Mouse (Mus musculus) hindbrain, embryonic 13.5 days (tissue): ENCODE data around the gene Ckm. TPM values are rescaled to one million over a fixed set of nuclear protein-coding genes. Genes with fewer than 3 reads are reported as not detected.

Experiments used
- ATAC-seq: fragments of 200-750 bp; cut with Nextera tagmentation; 2 replicates; pipeline ENCODE4 v1.8.0; 2017; ENCODE audit warnings: moderate TSS enrichment; ENCODE audit not compliant: low FRiP score
- H3K27ac ChIP-seq: fragments of 300-500 bp; sonication (generic); 2 replicates; pipeline ENCODE4 v1.5.1; 2015; ENCODE audit warnings: inconsistent platforms, mild to moderate bottlenecking, moderate library complexity
- H3K27me3 ChIP-seq: fragments of 300-500 bp; sonication (generic); 2 replicates; pipeline ENCODE4 v1.6.1; 2015; ENCODE audit warnings: mild to moderate bottlenecking, inconsistent platforms
- H3K36me3 ChIP-seq: fragments of 300-500 bp; sonication (generic); 2 replicates; pipeline ENCODE4 v1.6.1; 2015; ENCODE audit warnings: mild to moderate bottlenecking, inconsistent platforms
- H3K4me1 ChIP-seq: fragments of 300-500 bp; sonication (generic); replicated peaks from 2 replicates; pipeline ENCODE4 v1.6.1; 2015; ENCODE audit warnings: inconsistent platforms
- H3K4me2 ChIP-seq: fragments of 300-500 bp; sonication (generic); 2 replicates; pipeline ENCODE4 v1.6.1; 2015; ENCODE audit warnings: inconsistent platforms, mild to moderate bottlenecking, moderate library complexity
- H3K4me3 ChIP-seq: fragments of 300-500 bp; sonication (generic); 2 replicates; pipeline ENCODE4 v1.5.1; 2015; ENCODE audit warnings: mild to moderate bottlenecking, inconsistent platforms
- H3K9ac ChIP-seq: fragments of 300-500 bp; sonication (generic); 2 replicates; pipeline ENCODE4 v1.6.1; 2015; ENCODE audit warnings: mild to moderate bottlenecking, inconsistent platforms
- H3K9me3 ChIP-seq: fragments of 300-500 bp; sonication (generic); 2 replicates; pipeline ENCODE4 v1.6.1; 2016; ENCODE audit warnings: inconsistent platforms
- WGBS: fragments of 180-500 bp; shearing (Covaris S2); methylation state at CpG from one replicate; pipeline ENCODE4 v1.1.7; 2015; 5-methylcytosine and 5-hydroxymethylcytosine counted together
- polyA plus RNA-seq: library from polyadenylated mRNA; unstranded; fragments of >200 nt; fragmentation: Nextera tagmentation; extraction: Ambion mirVana; gene quantifications from 2 replicates; pipeline ENCODE4 v1.2.1, GENCODE M21; 2015

The Ckm gene
- polyA plus RNA-seq, 1 experiment from 2014 or later: 0.81 TPM

GRCm38 (mm10) chr7:19420821-19421636, 16.5 kb downstream of the Ckm start:
- Histone ChIP-seq H3K27me3 (peaks cover 65% of the 10 kb centered on the region), H3K4me3 (peak overlapping the region; percentile 45), H3K27ac (no peak overlapping the region), H3K4me1 (peaks cover 8% of the 10 kb centered on the region), H3K9ac (peak overlapping the region; percentile 60), H3K9me3 (no peaks in the 10 kb centered on the region), H3K36me3 (peaks cover 17% of the 10 kb centered on the region), H3K4me2 (peak overlapping the region; percentile 65)
- WGBS: 13% methylated on average over 43 of the region's 43 CpGs
- peak; percentile 96 for ATAC-seq

DNA sequence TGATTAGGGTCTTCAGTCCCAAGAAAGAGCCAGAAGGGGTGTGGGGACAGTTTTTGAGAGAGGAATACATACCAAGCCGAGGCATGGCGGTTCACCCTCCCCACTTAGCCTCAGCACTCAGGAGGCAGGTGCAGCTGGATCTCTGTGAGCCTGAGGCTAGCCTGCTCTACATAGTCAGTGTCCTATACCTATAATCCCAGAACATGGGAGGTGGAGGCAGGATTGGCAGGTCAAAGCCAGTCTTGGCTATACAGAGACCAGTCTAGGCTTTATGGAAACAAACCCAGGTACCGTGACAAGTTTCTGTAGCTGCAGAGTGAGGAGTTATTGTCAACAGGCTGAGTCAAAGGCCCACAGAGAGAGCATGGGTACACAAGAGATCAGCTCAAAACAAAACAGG, 18.5 kb downstream of the Ckm start:
- ATAC-seq: no peak
- H3K4me2 ChIP-seq: no peak overlapping the region
- WGBS: 90% methylated on average over 3 of the region's 3 CpGs

DNA sequence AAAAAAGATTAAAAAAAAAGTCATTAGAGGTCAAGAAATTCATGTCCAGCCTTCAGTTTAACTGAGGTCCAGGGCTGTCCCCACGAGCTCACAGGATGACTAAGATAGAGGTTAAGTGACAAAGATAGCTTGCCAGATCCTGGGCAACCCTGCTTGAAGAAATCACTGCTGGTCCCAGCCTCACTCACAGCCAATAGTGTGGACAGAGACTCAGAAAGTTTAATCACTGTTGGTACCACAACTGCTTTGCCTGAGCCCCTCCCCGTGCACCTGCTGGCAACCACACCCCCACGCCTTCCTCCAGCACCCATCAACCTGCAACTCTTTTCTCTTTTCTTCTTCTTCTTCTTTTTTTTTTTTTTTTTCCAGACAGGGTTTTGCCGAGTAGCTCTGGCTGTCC, 19.5 kb downstream of the Ckm start:
- Histone ChIP-seq H3K4me2 (no peak overlapping the region), H3K27ac (no peak overlapping the region), H3K9ac (no peak overlapping the region), H3K4me3 (no peak overlapping the region), H3K27me3 (peaks cover 37% of the 10 kb centered on the region), H3K9me3 (no peaks in the 10 kb centered on the region), H3K36me3 (peaks cover 47% of the 10 kb centered on the region), H3K4me1 (peaks cover 12% of the 10 kb centered on the region)
- no peak for ATAC-seq
- WGBS: 71% methylated on average over 4 of the region's 4 CpGs

More for the DNA sequence above, 18.5 kb downstream of the Ckm start:
- H3K4me1 ChIP-seq: peaks cover 10% of the 10 kb centered on the region
- no peak overlapping the region for H3K4me3 ChIP-seq
- H3K36me3 ChIP-seq: peaks cover 37% of the 10 kb centered on the region
- no peak overlapping the region for H3K9ac ChIP-seq
- H3K9me3 ChIP-seq: no peaks in the 10 kb centered on the region
- H3K27ac ChIP-seq: no peak overlapping the region
- H3K27me3 ChIP-seq: peaks cover 47% of the 10 kb centered on the region

- no peak overlapping the region for H3K4me2 ChIP-seq
- H3K27me3 ChIP-seq: peaks cover 17% of the 10 kb centered on the region
- no peak overlapping the region for H3K4me3 ChIP-seq
- H3K9me3 ChIP-seq: no peaks in the 10 kb centered on the region
- H3K27ac ChIP-seq: no peak overlapping the region
- ATAC-seq: no peak
- peaks cover 4% of the 10 kb centered on the region; the same call in 1 of the 2 replicates for H3K4me1 ChIP-seq
- H3K36me3 ChIP-seq: peaks cover 70% of the 10 kb centered on the region
- H3K9ac ChIP-seq: no peak overlapping the region
- 71% methylated on average over 6 of the region's 6 CpGs for WGBS
Observed at GRCm38 (mm10) chr7:19426349-19426748, 21.8 kb downstream of the Ckm start.

- H3K9ac ChIP-seq: no peak overlapping the region
- H3K9me3 ChIP-seq: no peaks in the 10 kb centered on the region
- H3K4me3 ChIP-seq: no peak overlapping the region
- no peak for ATAC-seq
- H3K27me3 ChIP-seq: peaks cover 12% of the 10 kb centered on the region
- peaks cover 75% of the 10 kb centered on the region for H3K36me3 ChIP-seq
- H3K4me2 ChIP-seq: no peak overlapping the region
- peaks cover 4% of the 10 kb centered on the region; the same call in 1 of the 2 replicates for H3K4me1 ChIP-seq
- WGBS: 90% methylated on average over 6 of the region's 6 CpGs
- H3K27ac ChIP-seq: no peak overlapping the region
Observed at GRCm38 (mm10) chr7:19426888-19427287, 22.3 kb downstream of the Ckm start.

GRCm38 (mm10) chr7:19427999-19428650, 23.5 kb downstream of the Ckm start:
- Histone ChIP-seq H3K4me2 (no peak overlapping the region), H3K9me3 (no peaks in the 10 kb centered on the region), H3K9ac (no peak overlapping the region), H3K27me3 (peaks cover under 1% of the 10 kb centered on the region; the same call in 1 of the 2 replicates), H3K4me1 (peaks cover 4% of the 10 kb centered on the region; the same call in 1 of the 2 replicates), H3K27ac (no peak overlapping the region), H3K36me3 (peaks cover 88% of the 10 kb centered on the region), H3K4me3 (no peak overlapping the region)
- no peak for ATAC-seq
- WGBS: 64% methylated on average over 15 of the region's 15 CpGs

DNA sequence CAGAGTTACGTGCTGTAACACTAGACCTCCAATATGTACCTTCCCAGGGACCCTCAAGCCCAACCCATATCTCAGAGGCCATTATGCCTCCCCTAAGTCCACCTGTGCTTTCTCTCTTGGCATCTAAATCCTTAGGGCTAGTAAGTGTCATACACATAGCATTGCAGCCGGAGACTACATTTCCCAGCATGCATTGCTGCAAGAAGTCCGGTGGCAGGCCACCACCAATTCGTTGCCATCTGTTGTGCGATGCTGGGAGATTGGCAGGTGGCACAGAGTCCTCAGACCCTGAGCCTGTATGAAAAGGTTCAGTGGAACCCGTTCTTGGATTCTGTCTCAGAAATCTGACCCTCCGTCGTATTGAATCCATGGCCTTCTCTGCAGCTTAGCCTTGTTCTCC, 25.1 kb downstream of the Ckm start:
- Histone ChIP-seq H3K27me3 (no peaks in the 10 kb centered on the region), H3K4me3 (no peak overlapping the region), H3K4me1 (peaks cover 4% of the 10 kb centered on the region; the same call in 1 of the 2 replicates), H3K4me2 (no peak overlapping the region), H3K9me3 (no peaks in the 10 kb centered on the region), H3K9ac (no peak overlapping the region), H3K27ac (no peak overlapping the region), H3K36me3 (peaks cover 100% of the 10 kb centered on the region)
- no peak for ATAC-seq
- WGBS: 68% methylated on average over 8 of the region's 8 CpGs

GRCm38 (mm10) chr7:19430402-19430801, 25.8 kb downstream of the Ckm start:
- H3K4me1 ChIP-seq: peaks cover 4% of the 10 kb centered on the region; the same call in 1 of the 2 replicates
- H3K9me3 ChIP-seq: no peaks in the 10 kb centered on the region
- H3K27me3 ChIP-seq: no peaks in the 10 kb centered on the region
- no peak for ATAC-seq
- H3K9ac ChIP-seq: no peak overlapping the region
- H3K4me3 ChIP-seq: no peak overlapping the region
- H3K27ac ChIP-seq: no peak overlapping the region
- 91% methylated on average over 6 of the region's 6 CpGs for WGBS
- H3K36me3 ChIP-seq: peaks cover 100% of the 10 kb centered on the region
- no peak overlapping the region for H3K4me2 ChIP-seq

GRCm38 (mm10) chr7:19432475-19432874, 27.9 kb downstream of the Ckm start:
- H3K9me3 ChIP-seq: no peaks in the 10 kb centered on the region
- ATAC-seq: no peak
- peaks cover 100% of the 10 kb centered on the region for H3K36me3 ChIP-seq
- 97% methylated on average over 2 of the region's 2 CpGs for WGBS
- H3K27ac ChIP-seq: no peak overlapping the region
- H3K27me3 ChIP-seq: no peaks in the 10 kb centered on the region
- H3K4me1 ChIP-seq: peaks cover 4% of the 10 kb centered on the region; the same call in 1 of the 2 replicates
- H3K4me3 ChIP-seq: no peak overlapping the region
- no peak overlapping the region for H3K4me2 ChIP-seq
- no peak overlapping the region for H3K9ac ChIP-seq

DNA sequence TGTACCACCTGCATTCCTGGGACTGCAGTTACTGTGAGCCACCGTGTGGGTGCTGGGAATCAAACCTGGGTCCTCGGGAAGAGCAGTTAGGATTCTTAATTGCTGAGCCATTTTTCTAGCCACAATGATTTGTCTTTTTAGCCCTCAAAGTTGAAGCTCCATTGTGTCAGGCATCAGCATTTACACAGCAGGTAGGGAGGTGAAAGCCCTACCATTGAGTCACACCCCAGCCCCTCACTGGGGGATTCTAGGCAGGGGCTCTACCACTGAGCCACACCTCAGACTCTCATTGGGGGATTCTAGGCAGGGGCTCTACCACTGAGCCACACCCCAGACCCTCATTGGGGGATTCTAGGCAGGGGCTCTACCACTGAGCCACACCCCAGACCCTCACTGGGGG, 31.7 kb downstream of the Ckm start:
- Histone ChIP-seq H3K4me2 (no peak overlapping the region), H3K27ac (no peak overlapping the region), H3K9ac (no peak overlapping the region), H3K4me3 (no peak overlapping the region), H3K4me1 (no peaks in the 10 kb centered on the region), H3K9me3 (no peaks in the 10 kb centered on the region), H3K36me3 (peaks cover 95% of the 10 kb centered on the region), H3K27me3 (no peaks in the 10 kb centered on the region)
- ATAC-seq: no peak
- WGBS: 97% methylated on average over 2 of the region's 2 CpGs

DNA sequence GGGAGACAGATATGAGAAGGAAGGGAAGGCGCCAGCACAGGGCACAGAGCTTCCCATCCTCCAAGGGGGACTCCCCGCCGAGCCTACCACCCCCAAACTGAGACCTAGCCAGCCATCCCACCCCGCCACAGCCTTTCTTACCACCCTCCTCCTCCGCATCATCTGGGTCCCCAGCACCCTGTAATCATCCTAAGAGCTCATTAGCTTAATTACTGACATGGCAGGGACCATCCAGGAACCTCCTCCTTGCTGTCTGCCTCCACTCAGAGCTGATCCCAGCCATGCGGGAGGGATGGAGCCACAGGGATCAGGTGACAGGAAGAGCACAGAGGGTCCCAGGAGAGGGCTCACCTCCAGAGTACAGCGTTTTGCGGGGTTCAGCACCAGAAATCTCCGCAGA, 32.5 kb downstream of the Ckm start:
- Histone ChIP-seq H3K27me3 (no peaks in the 10 kb centered on the region), H3K36me3 (peaks cover 95% of the 10 kb centered on the region), H3K4me1 (no peaks in the 10 kb centered on the region), H3K9ac (no peak overlapping the region), H3K9me3 (no peaks in the 10 kb centered on the region), H3K27ac (no peak overlapping the region), H3K4me3 (no peak overlapping the region), H3K4me2 (no peak overlapping the region)
- no peak for ATAC-seq
- 90% methylated on average over 9 of the region's 9 CpGs for WGBS

- Histone ChIP-seq H3K9me3 (no peaks in the 10 kb centered on the region), H3K4me3 (no peak overlapping the region), H3K27me3 (no peaks in the 10 kb centered on the region), H3K27ac (no peak overlapping the region), H3K4me2 (no peak overlapping the region), H3K36me3 (peaks cover 90% of the 10 kb centered on the region), H3K4me1 (no peaks in the 10 kb centered on the region), H3K9ac (no peak overlapping the region)
- ATAC-seq: no peak
- WGBS: 90% methylated on average over 9 of the region's 9 CpGs
Observed at GRCm38 (mm10) chr7:19441448-19442091, 37.0 kb downstream of the Ckm start.
